In the genomic region with DNA sequence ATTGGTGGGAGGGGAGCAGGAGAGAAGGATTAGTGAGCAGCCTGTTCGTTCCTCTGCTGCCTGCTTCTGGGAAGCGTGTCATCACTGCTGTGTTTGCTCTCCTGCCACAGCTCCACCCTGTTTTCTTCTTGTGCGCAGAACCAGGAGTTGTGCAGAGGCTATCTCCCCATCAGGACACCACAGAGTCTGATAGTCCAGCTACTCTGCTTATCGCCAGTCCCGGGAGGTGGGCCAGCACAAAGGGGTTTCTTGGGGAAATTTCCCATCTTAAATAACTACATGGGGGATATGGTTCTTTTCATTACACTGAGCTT, we compare ENCODE assay signal across 10 mouse cellular contexts. TPM values are rescaled to one million over a fixed set of nuclear protein-coding genes. Genes with fewer than 3 reads are reported as not detected.
A peak's percentile ranks its signal among the peaks of the same experiment; 100 is the strongest.
DNase-seq lines count a peak whose midpoint lies in the region; ATAC-seq and TF ChIP-seq lines count a peak whose summit lies in the region.
"Had no signal": no experiment of that assay in that cellular context is flagged by ENCODE, and none has a peak within 500 bp of the region (broad histone marks: within the 10 kb centered on the region; RNA-seq: fewer than 3 reads in every experiment).

No protein-coding gene starts in this region.

- peak overlapping the region; percentile 9; the same call in 1 of the 2 replicates for H3K4me2 ChIP-seq in lung, postnatal 0 days (replicated peaks; ENCODE audit: low read depth, low read length)
- H3K4me2 ChIP-seq in embryonic facial prominence, embryonic 13.5 days = peak overlapping the region; percentile 49
- H3K4me2 ChIP-seq in intestine, postnatal 0 days (replicated peaks; ENCODE audit: low read depth) = no peak overlapping the region; the same call in 1 of the 2 replicates

- H3K4me1 ChIP-seq in lung, postnatal 0 days (ENCODE audit: insufficient read depth, low read depth, low read length) = peaks cover 30% of the 10 kb centered on the region
- H3K4me1 ChIP-seq in embryonic facial prominence, embryonic 13.5 days = peaks cover 66% of the 10 kb centered on the region
- peaks cover 6% of the 10 kb centered on the region for H3K4me1 ChIP-seq in intestine, postnatal 0 days (replicated peaks; ENCODE audit: control insufficient read depth, insufficient read depth, low read length)
- H3K4me1 ChIP-seq in small intestine, adult 2 months (ENCODE audit: control insufficient read depth, insufficient read depth, insufficient read length, low read length) = peaks cover 2% of the 10 kb centered on the region

- DNase-seq in lung, postnatal 0 days (ENCODE audit: low spot score) = peak; percentile 35
- DNase-seq in lung, postnatal 4 days = no peak
- DNase-seq in right cerebral cortex, adult 2 months (ENCODE audit: low spot score in 2 of 2) = no peak
- DNase-seq in layer of hippocampus, adult 18-20 months (ENCODE audit: low spot score in 2 of 2) = no peak
- DNase-seq in frontal cortex, adult 2 months (ENCODE audit: extremely low spot score in 1 of 2, low spot score in 1 of 2) = no peak
- DNase-seq: adrenal gland, postnatal 25 days; right cerebral cortex, adult 18-20 months had no signal

- peak; percentile 42 for ATAC-seq in lung, postnatal 0 days
- no peak for ATAC-seq in embryonic facial prominence, embryonic 13.5 days (ENCODE audit: insufficient number of reproducible peaks, insufficient read depth, low FRiP score, low TSS enrichment, low read depth)
- peak; percentile 33; the same call in 1 of the 2 replicates for ATAC-seq in intestine, postnatal 0 days

- TF ChIP-seq CTCF in lung, postnatal 0 days (IDR thresholded peaks at IDR 0.05) = no peak
- no peak for TF ChIP-seq CTCF in intestine, postnatal 0 days (IDR thresholded peaks at IDR 0.05; ENCODE audit: low read depth)
- no peak for TF ChIP-seq CTCF in small intestine, adult 2 months (IDR thresholded peaks at IDR 0.05; ENCODE audit: extremely low read depth, insufficient read length, insufficient replicate concordance, low read depth, low read length)

- no peaks in the 10 kb centered on the region for H3K36me3 ChIP-seq in lung, postnatal 0 days (ENCODE audit: insufficient read depth, low read length)
- no peaks in the 10 kb centered on the region; the same call in 1 of the 2 replicates for H3K36me3 ChIP-seq in embryonic facial prominence, embryonic 13.5 days
- H3K36me3 ChIP-seq in intestine, postnatal 0 days (ENCODE audit: control insufficient read depth, insufficient read depth) = 0 out of 2 replicates have a peak, but pooled peaks cover 2% of the 10 kb centered on the region
- H3K36me3 ChIP-seq in small intestine, adult 2 months (ENCODE audit: control insufficient read depth, insufficient read depth, low read length) = no peaks in the 10 kb centered on the region

- no peak overlapping the region for H3K4me3 ChIP-seq in lung, postnatal 0 days (ENCODE audit: low read depth, low read length)
- peak overlapping the region; percentile 17; the same call in 1 of the 2 replicates for H3K4me3 ChIP-seq in embryonic facial prominence, embryonic 13.5 days
- H3K4me3 ChIP-seq in intestine, postnatal 0 days (ENCODE audit: low read depth, low read length) = no peak overlapping the region
- no peak overlapping the region for H3K4me3 ChIP-seq in small intestine, adult 2 months (ENCODE audit: low read depth, low read length)

- TF ChIP-seq POLR2A in small intestine, adult 2 months (IDR thresholded peaks at IDR 0.05; ENCODE audit: low read depth, low read length) = no peak

- H3K27ac ChIP-seq in lung, postnatal 0 days (ENCODE audit: low read length) = peak overlapping the region; percentile 45; the same call in 1 of the 2 replicates
- H3K27ac ChIP-seq in embryonic facial prominence, embryonic 13.5 days = peak overlapping the region; percentile 87
- peak overlapping the region; percentile 60 for H3K27ac ChIP-seq in intestine, postnatal 0 days (ENCODE audit: low read depth, low read length)
- H3K27ac ChIP-seq in small intestine, adult 2 months (ENCODE audit: insufficient read depth, low read depth, low read length) = peak overlapping the region; percentile 58

- H3K9ac ChIP-seq in lung, postnatal 0 days (replicated peaks; ENCODE audit: low read depth) = no peak overlapping the region
- peak overlapping the region; percentile 28; the same call in 1 of the 2 replicates for H3K9ac ChIP-seq in embryonic facial prominence, embryonic 13.5 days
- no peak overlapping the region for H3K9ac ChIP-seq in intestine, postnatal 0 days (ENCODE audit: low read depth, low read length)

- H3K9me3 ChIP-seq in lung, postnatal 0 days (ENCODE audit: low read length) = no peaks in the 10 kb centered on the region
- no peaks in the 10 kb centered on the region for H3K9me3 ChIP-seq in embryonic facial prominence, embryonic 13.5 days
- H3K9me3 ChIP-seq in intestine, postnatal 0 days (ENCODE audit: control insufficient read depth) = no peaks in the 10 kb centered on the region

- no peak for TF ChIP-seq EP300 in lung, postnatal 0 days (IDR thresholded peaks at IDR 0.05)

- no peaks in the 10 kb centered on the region for H3K27me3 ChIP-seq in lung, postnatal 0 days (replicated peaks; ENCODE audit: insufficient read depth, low read length)
- no peaks in the 10 kb centered on the region for H3K27me3 ChIP-seq in embryonic facial prominence, embryonic 13.5 days
- H3K27me3 ChIP-seq in intestine, postnatal 0 days (replicated peaks; ENCODE audit: control insufficient read depth, insufficient read depth, low read length) = no peaks in the 10 kb centered on the region
- H3K27me3 ChIP-seq in small intestine, adult 2 months (ENCODE audit: control insufficient read depth, insufficient read depth, low read length) = no peaks in the 10 kb centered on the region

- 30% methylated on average over 5 of the region's 5 CpGs for WGBS in lung, postnatal 0 days
- 16% methylated on average over 5 of the region's 5 CpGs for WGBS in embryonic facial prominence, embryonic 13.5 days
- 25% methylated on average over 5 of the region's 5 CpGs for WGBS in intestine, postnatal 0 days
- WGBS in small intestine, adult 2 months = 56% methylated on average over 5 of the region's 5 CpGs

RNA-seq across cellular contexts. Expression of a gene that starts 11.3 kb away (rescaled TPM):
- 87.3 and 96.6 TPM in 2 replicates for polyA plus RNA-seq in lung, postnatal 0 days (2015; fragmentation: Nextera tagmentation; extraction: Ambion mirVana)
- 48.4 and 51.3 TPM in 2 replicates for polyA plus RNA-seq in embryonic facial prominence, embryonic 13.5 days (2015; fragmentation: Nextera tagmentation; extraction: Ambion mirVana)
- 21.1 and 22.6 TPM in 2 replicates for polyA plus RNA-seq in intestine, postnatal 0 days (2015; fragmentation: Nextera tagmentation; extraction: Ambion mirVana)
- 6.4 and 10.3 TPM in 2 replicates for polyA plus RNA-seq in small intestine, adult 2 months (2012; rRNA removed)
- 10 to 100 TPM; 41.3 to 51.6 TPM for total RNA-seq in layer of hippocampus, adult 18-20 months (2021)
- 28.5 and 29.1 TPM in 2 replicates for polyA plus RNA-seq in frontal cortex, adult 2 months (2012; rRNA removed)
